Mouse (Mus musculus) liver, embryonic 13.5 days (tissue): Measurements from ENCODE around the gene Prdm13. TPM values are rescaled to one million over a fixed set of nuclear protein-coding genes. Genes with fewer than 3 reads are reported as not detected.

Experiments used
- ATAC-seq: fragments of 200-750 bp; cut with Nextera tagmentation; 2 replicates; pipeline ENCODE4 v1.8.0; 2017; ENCODE audit warnings: low read depth, mild to moderate bottlenecking, moderate number of reproducible peaks, moderate library complexity
- DNase-seq: peaks from one replicate; pipeline ENCODE4 v3.0.0; 2022
- H3K27ac ChIP-seq: fragments of 300-500 bp; sonication (generic); 2 replicates; pipeline ENCODE4 v1.5.1; 2015; ENCODE audit warnings: moderate library complexity, mild to moderate bottlenecking, inconsistent platforms
- H3K27me3 ChIP-seq: fragments of 300-500 bp; sonication (generic); 2 replicates; pipeline ENCODE4 v1.6.1; 2015; ENCODE audit warnings: mild to moderate bottlenecking, inconsistent platforms
- H3K36me3 ChIP-seq: fragments of 300-500 bp; sonication (generic); 2 replicates; pipeline ENCODE4 v1.6.1; 2015; ENCODE audit warnings: mild to moderate bottlenecking, inconsistent platforms
- H3K4me1 ChIP-seq: fragments of 300-500 bp; sonication (generic); replicated peaks from 2 replicates; pipeline ENCODE4 v1.6.1; 2015; ENCODE audit warnings: inconsistent platforms
- H3K4me2 ChIP-seq: fragments of 300-500 bp; sonication (generic); 2 replicates; pipeline ENCODE4 v1.6.1; 2015; ENCODE audit warnings: inconsistent platforms, mild to moderate bottlenecking, moderate library complexity
- H3K4me3 ChIP-seq: fragments of 300-500 bp; sonication (generic); replicated peaks from 2 replicates; pipeline ENCODE4 v1.5.1; 2015; ENCODE audit warnings: mild to moderate bottlenecking, inconsistent platforms
- H3K9ac ChIP-seq: fragments of 300-500 bp; sonication (generic); 2 replicates; pipeline ENCODE4 v1.6.1; 2015; ENCODE audit warnings: mild to moderate bottlenecking, inconsistent platforms
- H3K9me3 ChIP-seq: fragments of 300-500 bp; sonication (generic); replicated peaks from 2 replicates; pipeline ENCODE4 v1.6.1; 2016; ENCODE audit warnings: inconsistent platforms
- WGBS: fragments of 180-500 bp; shearing (Covaris S2); methylation state at CpG from one replicate; pipeline ENCODE4 v1.1.7; 2015; ENCODE audit not compliant: insufficient replicate concordance; 5-methylcytosine and 5-hydroxymethylcytosine counted together
- polyA plus RNA-seq: library from polyadenylated mRNA; unstranded; fragments of >200 nt; fragmentation: Nextera tagmentation; extraction: Ambion mirVana; gene quantifications from 2 replicates; pipeline ENCODE4 v1.2.1, GENCODE M21; 2015

The Prdm13 gene
- polyA plus RNA-seq, 1 experiment from 2014 or later = not detected

DNA sequence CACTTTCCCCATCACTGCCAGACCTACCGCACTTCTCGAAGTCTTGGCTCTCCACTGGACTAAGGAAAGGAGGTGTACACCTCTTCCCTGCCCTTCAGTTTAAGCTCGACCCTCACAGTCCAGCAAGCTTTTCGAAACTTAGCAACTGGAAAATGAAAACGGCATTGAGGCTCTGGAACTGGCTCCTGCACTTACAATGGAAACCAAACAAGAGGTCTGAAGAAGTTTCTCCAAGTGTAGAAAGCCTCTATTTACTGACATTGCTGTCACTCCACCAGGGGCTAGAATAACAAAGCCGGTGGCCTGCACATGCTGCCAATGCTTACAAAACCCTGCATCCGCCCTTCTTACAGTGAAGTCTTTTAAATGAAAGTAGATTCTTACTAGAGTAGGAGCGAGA, 11.1 kb downstream of the Prdm13 start:
- H3K4me1 ChIP-seq = peaks cover 12% of the 10 kb centered on the region
- H3K27me3 ChIP-seq = peaks cover 73% of the 10 kb centered on the region
- ATAC-seq (no peak), DNase-seq (no peak)
- no peaks in the 10 kb centered on the region for H3K9me3 ChIP-seq
- no peaks in the 10 kb centered on the region for H3K36me3 ChIP-seq
- H3K4me2 ChIP-seq = no peak overlapping the region
- no peak overlapping the region for H3K27ac ChIP-seq
- WGBS = 9% methylated on average over 8 of the region's 8 CpGs
- no peak overlapping the region for H3K4me3 ChIP-seq
- H3K9ac ChIP-seq = no peak overlapping the region

DNA sequence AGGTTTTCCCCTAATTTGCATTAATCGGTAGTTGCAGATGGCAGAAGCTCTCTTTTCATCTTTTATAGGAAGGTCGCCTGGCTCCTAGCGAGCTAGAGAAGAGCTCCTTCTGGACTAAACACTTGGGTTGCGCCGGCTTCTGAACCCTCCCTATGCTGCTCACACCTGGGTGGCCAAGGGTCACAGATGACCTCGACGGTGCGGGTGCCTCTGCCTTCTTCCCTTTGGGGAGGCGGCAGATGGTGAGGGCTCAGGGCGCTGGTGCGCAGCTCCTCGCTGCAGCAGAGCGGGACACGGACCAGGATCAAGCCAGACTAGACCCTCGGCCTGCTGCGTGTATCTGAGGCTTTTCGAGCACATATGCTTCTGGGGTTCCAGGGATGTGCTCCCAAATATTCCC, 11.7 kb downstream of the Prdm13 start:
- Histone ChIP-seq H3K4me1 (peaks cover 6% of the 10 kb centered on the region), H3K27me3 (peaks cover 66% of the 10 kb centered on the region), H3K36me3 (no peaks in the 10 kb centered on the region), H3K4me2 (no peak overlapping the region), H3K4me3 (no peak overlapping the region), H3K9ac (no peak overlapping the region), H3K27ac (no peak overlapping the region), H3K9me3 (no peaks in the 10 kb centered on the region)
- ATAC-seq (no peak), DNase-seq (no peak)
- WGBS = 3% methylated on average over 17 of the region's 17 CpGs

DNA sequence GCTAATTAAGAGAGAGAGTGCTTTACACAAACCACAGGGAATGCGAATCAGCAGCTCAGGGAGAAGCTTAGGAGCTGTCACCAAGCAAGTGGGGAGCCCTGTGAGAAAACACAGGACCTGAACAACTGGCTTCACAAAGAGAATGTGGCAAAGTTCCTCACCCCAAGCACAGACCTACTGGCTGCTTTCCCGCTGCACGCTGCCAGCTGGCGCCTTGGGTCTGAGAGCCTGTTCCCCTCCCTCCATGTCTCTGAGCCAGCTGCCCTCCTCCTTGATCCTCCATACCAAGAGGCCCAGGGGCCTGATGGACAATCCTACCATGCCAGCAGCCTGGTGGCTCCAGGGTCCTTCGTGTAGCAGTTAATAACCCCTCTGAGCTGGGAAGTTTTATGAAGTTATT, 19.8 kb downstream of the Prdm13 start:
- 17% methylated on average over 5 of the region's 5 CpGs for WGBS
- Histone ChIP-seq H3K9ac (no peak overlapping the region), H3K36me3 (no peaks in the 10 kb centered on the region), H3K4me1 (no peaks in the 10 kb centered on the region), H3K27me3 (peaks cover 4% of the 10 kb centered on the region; the same call in 1 of the 2 replicates), H3K4me2 (no peak overlapping the region), H3K9me3 (no peaks in the 10 kb centered on the region), H3K4me3 (no peak overlapping the region), H3K27ac (no peak overlapping the region)
- no peak for DNase-seq
- ATAC-seq = no peak

GRCm38 (mm10) chr4:21658184-21658583, 27.6 kb downstream of the Prdm13 start:
- 48% methylated on average over 3 of the region's 3 CpGs for WGBS

GRCm38 (mm10) chr4:21629275-21629583, 56.5 kb downstream of the Prdm13 start:
- no peak overlapping the region for H3K4me2 ChIP-seq

More at GRCm38 (mm10) chr4:21658184-21658583, 27.6 kb downstream of the Prdm13 start:
- H3K4me2 ChIP-seq = no peak overlapping the region
- H3K27ac ChIP-seq = no peak overlapping the region
- DNase-seq (no peak), ATAC-seq (no peak)
- no peaks in the 10 kb centered on the region for H3K4me1 ChIP-seq
- no peaks in the 10 kb centered on the region for H3K36me3 ChIP-seq
- H3K9ac ChIP-seq = no peak overlapping the region
- no peaks in the 10 kb centered on the region for H3K27me3 ChIP-seq
- no peak overlapping the region for H3K4me3 ChIP-seq
- H3K9me3 ChIP-seq = no peaks in the 10 kb centered on the region

DNA sequence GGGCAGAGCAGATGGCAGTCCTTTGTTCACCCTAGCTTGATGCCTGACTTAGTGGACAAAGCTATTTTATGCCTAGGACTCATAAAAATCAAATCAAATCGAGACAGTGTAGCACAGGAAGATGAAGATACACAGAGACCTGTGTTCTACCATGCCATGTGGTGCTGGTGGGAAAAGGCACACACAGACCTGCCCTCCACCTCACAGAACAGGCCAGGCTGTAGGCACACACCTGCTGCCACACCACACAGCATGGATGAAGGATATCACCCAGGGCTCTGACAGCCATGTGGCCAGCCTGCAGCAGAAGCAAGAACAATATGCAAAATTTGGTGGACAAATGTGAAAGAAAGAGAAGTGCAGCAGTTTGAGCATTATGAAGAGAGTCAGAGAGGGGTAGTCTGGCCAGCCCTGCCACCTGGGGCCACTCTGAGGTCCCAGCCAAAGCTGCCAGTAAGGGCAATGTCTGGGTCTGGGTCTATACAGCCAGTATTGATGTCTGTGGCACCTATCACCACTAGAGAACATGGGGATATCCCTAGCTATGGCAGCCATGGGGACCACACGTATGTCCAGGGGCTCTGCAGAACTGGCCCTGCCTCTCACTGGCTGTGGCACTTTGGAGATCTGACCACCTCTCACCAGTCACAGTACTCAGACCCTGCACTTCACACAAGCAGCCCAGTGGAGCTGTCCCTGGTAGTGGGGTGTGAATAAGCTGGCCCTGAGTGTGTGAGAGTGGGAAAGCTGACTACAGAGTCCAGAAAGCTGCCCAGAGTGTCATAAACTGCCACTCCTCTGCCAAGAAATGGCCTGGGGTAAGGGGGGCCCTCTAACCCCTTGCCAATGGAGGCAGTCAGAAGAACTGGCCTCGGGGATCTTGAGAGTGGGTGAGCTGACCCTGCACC, 57.1 kb downstream of the Prdm13 start:
- 24% methylated on average over 3 of the region's 3 CpGs for WGBS
- H3K27me3 ChIP-seq = no peaks in the 10 kb centered on the region
- no peaks in the 10 kb centered on the region for H3K36me3 ChIP-seq
- no peak overlapping the region for H3K9ac ChIP-seq
- no peak for ATAC-seq
- no peak overlapping the region for H3K4me2 ChIP-seq
- DNase-seq = no peak
- H3K9me3 ChIP-seq = no peaks in the 10 kb centered on the region
- H3K4me3 ChIP-seq = no peak overlapping the region
- no peaks in the 10 kb centered on the region for H3K4me1 ChIP-seq
- no peak overlapping the region for H3K27ac ChIP-seq

More at GRCm38 (mm10) chr4:21629275-21629583, 56.5 kb downstream of the Prdm13 start:
- Histone ChIP-seq H3K27me3 (no peaks in the 10 kb centered on the region), H3K4me3 (no peak overlapping the region), H3K4me1 (no peaks in the 10 kb centered on the region), H3K9me3 (no peaks in the 10 kb centered on the region), H3K36me3 (no peaks in the 10 kb centered on the region), H3K27ac (no peak overlapping the region), H3K9ac (no peak overlapping the region)
- WGBS = 55% methylated on average over 2 of the region's 2 CpGs
- DNase-seq = no peak
- no peak for ATAC-seq

Other genes starting within 250 kb of the Prdm13 start
- gene Ccnc, start 41.7 kb upstream of the Prdm13 start, polyA plus RNA-seq = 23.2 and 32.1 TPM in 2 replicates
- 13.6 and 18.7 TPM in 2 replicates for gene Usp45, start 81.2 kb upstream of the Prdm13 start, polyA plus RNA-seq
- gene Tstd3, start 81.2 kb upstream of the Prdm13 start, polyA plus RNA-seq = 17.5 and 20.9 TPM in 2 replicates
- 36.4 and 47.4 TPM in 2 replicates for gene Pnisr, start 161.6 kb upstream of the Prdm13 start, polyA plus RNA-seq
- 11.8 and 12.8 TPM in 2 replicates for gene Coq3, start 193.7 kb upstream of the Prdm13 start, polyA plus RNA-seq
- gene Faxc, start 245.4 kb upstream of the Prdm13 start, polyA plus RNA-seq = 0.06 and 0.10 TPM in 2 replicates